Mouse (Mus musculus) inflammation-experienced regulatory T-cells, adult 6 months (primary cell): ENCODE measurements around the gene Slc3a1. TPM values are rescaled to one million over a fixed set of nuclear protein-coding genes. Genes with fewer than 3 reads are reported as not detected.

ENCODE experiments used
- ATAC-seq: one replicate; pipeline ENCODE4 v1.8.0; 2017
- polyA plus RNA-seq, 3 experiments: library from polyadenylated mRNA; unstranded; fragments of 100-300 nt; shearing (Covaris generic); gene quantifications; one replicate each; pipeline ENCODE4 v1.2.1; 2017

The Slc3a1 gene
- polyA plus RNA-seq, 3 experiments from 2014 or later: 0.25 to 0.55 (median 0.40) TPM

GRCm38 (mm10) chr17:85038311-85038710 is 10.1 kb downstream of the Slc3a1 start:
- no peak for ATAC-seq

- no peak for ATAC-seq
These were observed 10.6 kb downstream of the Slc3a1 start for GRCm38 (mm10) chr17:85038761-85039160.

GRCm38 (mm10) chr17:85040913-85041312 is 12.7 kb downstream of the Slc3a1 start:
- ATAC-seq: no peak

GRCm38 (mm10) chr17:85042419-85042818 is 14.2 kb downstream of the Slc3a1 start:
- no peak for ATAC-seq

- ATAC-seq: no peak
These were observed 15.2 kb downstream of the Slc3a1 start for GRCm38 (mm10) chr17:85043404-85043816.

GRCm38 (mm10) chr17:85044466-85044865 is 16.3 kb downstream of the Slc3a1 start:
- no peak for ATAC-seq

GRCm38 (mm10) chr17:85045160-85045559 is 17.0 kb downstream of the Slc3a1 start:
- ATAC-seq: no peak

- no peak for ATAC-seq
These were observed 20.2 kb downstream of the Slc3a1 start for GRCm38 (mm10) chr17:85048379-85048778.

GRCm38 (mm10) chr17:85058276-85058675 is 30.1 kb downstream of the Slc3a1 start:
- no peak for ATAC-seq

GRCm38 (mm10) chr17:85059136-85059535 is 31.0 kb downstream of the Slc3a1 start:
- no peak for ATAC-seq

GRCm38 (mm10) chr17:85063560-85063959 is 35.4 kb downstream of the Slc3a1 start:
- no peak for ATAC-seq

- ATAC-seq: no peak
These were observed 39.2 kb downstream of the Slc3a1 start for GRCm38 (mm10) chr17:85067331-85067730.

- no peak for ATAC-seq
These were observed 42.5 kb downstream of the Slc3a1 start for GRCm38 (mm10) chr17:85070658-85071057.

GRCm38 (mm10) chr17:85071088-85071775 is 43.1 kb downstream of the Slc3a1 start:
- ATAC-seq: no peak

- no peak for ATAC-seq
These were observed 44.2 kb downstream of the Slc3a1 start for GRCm38 (mm10) chr17:85072383-85072782.

GRCm38 (mm10) chr17:85073214-85073613 is 45.0 kb downstream of the Slc3a1 start:
- ATAC-seq: no peak

GRCm38 (mm10) chr17:85074083-85074482 is 45.9 kb downstream of the Slc3a1 start:
- no peak for ATAC-seq

- ATAC-seq: no peak
These were observed 51.1 kb downstream of the Slc3a1 start for GRCm38 (mm10) chr17:85079276-85079675.

- no peak for ATAC-seq
These were observed 52.6 kb downstream of the Slc3a1 start for GRCm38 (mm10) chr17:85080781-85081180.

GRCm38 (mm10) chr17:85085335-85085734 is 57.2 kb downstream of the Slc3a1 start:
- no peak for ATAC-seq

GRCm38 (mm10) chr17:85086501-85086900 is 58.3 kb downstream of the Slc3a1 start:
- ATAC-seq: no peak

GRCm38 (mm10) chr17:85087591-85087990 is 59.4 kb downstream of the Slc3a1 start:
- ATAC-seq: no peak

- ATAC-seq: no peak
These were observed 60.2 kb downstream of the Slc3a1 start for GRCm38 (mm10) chr17:85088401-85088800.

GRCm38 (mm10) chr17:85089011-85089410 is 60.8 kb downstream of the Slc3a1 start:
- ATAC-seq: no peak

- ATAC-seq: no peak
These were observed 61.4 kb downstream of the Slc3a1 start for GRCm38 (mm10) chr17:85089621-85090020.
